Mouse (Mus musculus): Measurements from ENCODE around the gene Mroh7. TPM values are rescaled to one million over a fixed set of nuclear protein-coding genes. Genes with fewer than 3 reads are reported as not detected.
A peak's percentile ranks its signal among the peaks of the same experiment; 100 is the strongest.
"Not testable (repeated sequence)": the region's sequence is repeated elsewhere in the genome, so short reads cannot be mapped to it uniquely, and the experiment has no call there.

The Mroh7 gene
- polyA plus RNA-seq, 1 experiment from 2014 or later: 0.43 TPM

DNA sequence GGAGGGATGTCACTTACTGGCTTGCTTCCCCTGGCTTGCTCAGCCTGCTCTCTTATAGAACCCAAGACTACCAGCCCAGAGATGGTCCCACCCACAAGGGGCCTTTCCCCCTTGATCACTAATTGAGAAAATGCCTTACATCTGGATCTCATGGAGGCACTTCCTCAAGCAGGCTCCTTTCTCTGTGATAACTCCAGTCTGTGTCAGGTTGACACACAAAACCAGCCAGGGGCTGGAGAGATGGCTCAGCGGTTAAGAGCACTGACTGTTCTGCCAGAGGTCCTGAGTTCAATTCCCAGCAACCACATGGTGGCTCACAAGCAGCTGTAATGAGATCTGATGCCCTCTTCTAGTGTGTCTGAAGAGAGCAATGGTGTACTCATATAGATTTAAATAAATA lies 6.2 kb upstream of the Mroh7 start:
- H3K4me1 ChIP-seq: peaks cover 12% of the 10 kb centered on the region; the same call in 1 of the 2 replicates

DNA sequence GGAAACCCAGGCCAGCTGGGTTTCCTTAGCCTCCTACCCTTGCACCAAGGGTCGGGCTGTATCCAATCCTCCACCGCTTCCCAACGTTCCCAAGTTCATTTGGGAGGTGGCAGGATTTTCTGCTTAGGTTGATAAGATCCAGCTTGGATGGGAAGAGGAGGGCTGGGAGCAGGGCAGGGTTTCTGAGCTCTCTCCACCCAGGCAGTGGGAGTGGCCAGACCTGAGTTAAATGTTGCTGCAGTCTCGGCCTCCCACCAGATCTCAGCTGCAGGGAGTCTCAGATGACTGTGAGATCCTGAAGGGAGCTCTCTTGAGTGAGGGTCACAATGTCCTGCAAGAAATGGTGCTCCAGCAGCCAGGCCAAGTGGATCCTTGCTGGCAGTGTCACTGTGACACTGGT lies 2.9 kb upstream of the Mroh7 start, which contains the start of gene Fam151a:
Gene Fam151a, plus strand, starts transcription at position 254 of the 400 bp plus-strand sequence.
- Histone ChIP-seq H3K4me3 (no peak within 1 kb of the TSS), H3K27me3 (ENCODE audit: insufficient read depth, poor library complexity, severe bottlenecking) (no peaks in the 10 kb centered on the region), H3K4me1 (peaks cover 12% of the 10 kb centered on the region; the same call in 1 of the 2 replicates), H3K9me3 (no peaks in the 10 kb centered on the region), H3K27ac (no peak within 1 kb of the TSS), H3K36me3 (no peaks in the 10 kb centered on the region)
- WGBS: 30% methylated on average over 4 of the region's 4 CpGs
- no peak for DNase-seq (ENCODE audit: low spot score)

More for the DNA sequence above, 6.2 kb upstream of the Mroh7 start:
- not testable (repeated sequence) for H3K36me3 ChIP-seq; H3K9me3 ChIP-seq; H3K27me3 ChIP-seq (ENCODE audit: insufficient read depth, poor library complexity, severe bottlenecking); H3K4me3 ChIP-seq; DNase-seq (ENCODE audit: low spot score); H3K27ac ChIP-seq
- 76% methylated on average over 1 of the region's 1 CpGs for WGBS

DNA sequence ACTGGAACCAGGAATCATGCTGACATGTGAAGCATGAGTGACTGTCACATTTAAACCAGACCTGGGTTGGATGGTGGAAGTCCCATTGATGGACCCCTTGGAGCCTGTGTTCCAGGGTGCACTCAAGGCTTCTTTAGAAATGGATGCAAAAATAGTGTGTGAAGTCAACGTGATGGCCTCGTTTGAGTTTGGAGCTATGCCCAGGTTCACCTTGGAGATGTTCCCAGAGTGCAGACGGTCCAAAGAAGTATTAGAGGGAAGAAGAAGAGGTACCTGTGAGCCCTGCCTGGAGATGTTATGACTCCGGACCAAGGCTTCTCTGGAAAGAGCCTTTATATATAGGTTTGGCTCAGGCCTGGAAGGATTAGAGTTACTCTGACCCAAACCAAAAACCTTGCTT lies 10.1 kb downstream of the Mroh7 start:
- DNase-seq (ENCODE audit: low spot score): no peak
- H3K4me3 ChIP-seq: no peak overlapping the region
- peaks cover 19% of the 10 kb centered on the region for H3K27me3 ChIP-seq (ENCODE audit: insufficient read depth, poor library complexity, severe bottlenecking)
- no peaks in the 10 kb centered on the region for H3K9me3 ChIP-seq
- H3K4me1 ChIP-seq: no peaks in the 10 kb centered on the region
- H3K36me3 ChIP-seq: no peaks in the 10 kb centered on the region
- 79% methylated on average over 4 of the region's 4 CpGs for WGBS
- H3K27ac ChIP-seq: no peak overlapping the region

DNA sequence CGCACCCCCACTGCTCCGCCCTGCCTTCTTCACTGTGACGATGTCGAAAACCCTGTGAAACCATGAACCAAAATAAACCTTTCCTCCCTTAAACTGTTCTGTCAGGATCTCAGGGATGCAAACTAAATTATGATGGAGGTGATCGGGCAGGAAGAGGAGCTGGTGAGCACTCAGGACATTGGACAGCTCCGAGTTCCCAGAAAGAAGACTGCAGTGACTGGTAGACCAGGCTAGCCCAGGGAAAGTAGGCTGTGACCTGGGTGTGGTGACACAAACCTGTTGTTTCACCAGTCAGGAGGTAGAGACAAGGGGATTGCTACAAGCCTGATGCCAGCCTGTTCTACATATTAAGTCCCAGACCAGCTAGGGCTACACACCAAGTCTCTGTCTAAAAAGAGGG lies 17.1 kb downstream of the Mroh7 start:
- DNase-seq (ENCODE audit: low spot score): no peak
- Histone ChIP-seq H3K27me3 (ENCODE audit: insufficient read depth, poor library complexity, severe bottlenecking) (peaks cover 37% of the 10 kb centered on the region), H3K4me3 (no peak overlapping the region), H3K36me3 (no peaks in the 10 kb centered on the region), H3K27ac (no peak overlapping the region), H3K4me1 (no peaks in the 10 kb centered on the region), H3K9me3 (no peaks in the 10 kb centered on the region)
- 83% methylated on average over 6 of the region's 6 CpGs for WGBS

DNA sequence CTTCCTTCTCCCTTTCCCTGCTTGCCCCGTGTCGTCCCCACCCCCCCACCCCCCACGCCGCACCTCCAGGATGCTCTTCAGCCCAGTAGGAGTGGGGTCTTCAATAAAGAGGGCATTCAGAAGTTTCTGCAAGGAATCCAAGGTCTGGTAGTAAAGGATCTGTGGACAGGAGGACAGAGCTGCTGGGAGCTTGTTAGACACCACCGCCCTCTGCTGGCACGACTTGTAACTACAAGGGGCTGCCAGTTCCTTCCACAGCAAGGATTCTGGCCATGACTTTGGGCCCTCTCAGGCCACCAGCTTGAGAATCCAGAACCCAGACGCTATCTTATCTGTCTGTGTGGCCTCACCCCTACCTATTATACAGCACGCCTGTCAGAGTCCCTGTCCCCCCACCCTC lies 22.3 kb downstream of the Mroh7 start:
- Histone ChIP-seq H3K27ac (peak overlapping the region; percentile 37; the same call in 1 of the 2 replicates), H3K36me3 (no peaks in the 10 kb centered on the region), H3K27me3 (ENCODE audit: insufficient read depth, poor library complexity, severe bottlenecking) (peaks cover 29% of the 10 kb centered on the region), H3K9me3 (no peaks in the 10 kb centered on the region), H3K4me3 (peak overlapping the region; percentile 36), H3K4me1 (peaks cover 16% of the 10 kb centered on the region)
- 1% methylated on average over 8 of the region's 8 CpGs for WGBS
- peak; percentile 89 for DNase-seq (ENCODE audit: low spot score)

DNA sequence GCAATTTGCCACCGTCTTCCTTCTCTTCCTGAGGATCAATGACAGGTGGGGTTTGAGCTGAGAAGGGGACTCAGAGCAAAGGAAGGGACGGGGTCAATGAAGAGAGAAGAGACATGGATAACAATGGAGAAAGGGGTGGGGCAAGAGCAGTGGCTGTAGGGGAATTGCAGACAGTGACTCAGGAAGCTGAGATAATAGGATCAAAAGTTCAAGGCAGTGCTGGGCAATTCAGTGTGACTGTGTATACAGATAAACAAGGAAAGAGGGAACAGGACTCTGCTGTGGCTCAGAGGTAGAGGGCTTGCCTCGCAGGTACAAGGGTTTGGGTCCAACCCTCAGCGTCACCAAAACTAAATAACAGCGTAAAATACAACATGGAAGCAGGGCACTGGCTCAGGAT lies 22.8 kb downstream of the Mroh7 start:
- peaks cover 33% of the 10 kb centered on the region for H3K27me3 ChIP-seq (ENCODE audit: insufficient read depth, poor library complexity, severe bottlenecking)
- no peaks in the 10 kb centered on the region for H3K9me3 ChIP-seq
- WGBS: 29% methylated on average over 5 of the region's 5 CpGs
- H3K36me3 ChIP-seq: no peaks in the 10 kb centered on the region
- H3K4me3 ChIP-seq: peak overlapping the region; percentile 36
- peaks cover 16% of the 10 kb centered on the region for H3K4me1 ChIP-seq
- DNase-seq (ENCODE audit: low spot score): no peak
- H3K27ac ChIP-seq: peak overlapping the region; percentile 37; the same call in 1 of the 2 replicates

DNA sequence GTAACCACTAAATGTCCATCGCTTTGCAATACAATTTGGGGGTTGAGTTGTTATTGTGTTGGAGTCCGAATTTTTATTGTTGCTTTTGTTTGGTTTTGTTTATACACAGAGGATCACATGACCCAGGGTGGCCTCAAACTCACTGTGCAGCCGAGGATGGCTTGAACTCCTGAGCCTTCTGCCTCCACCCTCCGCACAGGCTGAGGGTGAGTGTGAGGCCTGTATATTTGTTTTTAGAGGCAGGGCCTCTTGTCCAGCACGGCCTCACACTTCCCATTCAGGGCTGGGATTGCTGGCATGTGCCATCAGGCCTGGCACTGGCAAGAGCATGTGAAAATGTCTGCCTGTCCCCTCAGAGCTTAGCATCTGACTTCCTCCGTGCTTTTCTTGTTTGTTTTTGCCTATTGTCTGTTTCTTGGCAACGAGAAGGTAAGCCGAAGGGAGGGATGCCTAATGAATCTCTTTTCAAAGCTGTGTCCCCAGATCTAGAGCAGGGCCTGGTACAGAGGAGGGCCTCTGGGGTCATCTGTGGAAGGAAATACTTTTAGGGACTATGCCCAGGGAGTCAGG lies 25.5 kb downstream of the Mroh7 start:
- H3K27ac ChIP-seq: no peak overlapping the region
- H3K9me3 ChIP-seq: no peaks in the 10 kb centered on the region
- H3K4me3 ChIP-seq: no peak overlapping the region
- H3K27me3 ChIP-seq (ENCODE audit: insufficient read depth, poor library complexity, severe bottlenecking): peaks cover 56% of the 10 kb centered on the region
- H3K4me1 ChIP-seq: peaks cover 21% of the 10 kb centered on the region
- 56% methylated on average over 8 of the region's 8 CpGs for WGBS
- DNase-seq (ENCODE audit: low spot score): no peak
- no peaks in the 10 kb centered on the region for H3K36me3 ChIP-seq

DNA sequence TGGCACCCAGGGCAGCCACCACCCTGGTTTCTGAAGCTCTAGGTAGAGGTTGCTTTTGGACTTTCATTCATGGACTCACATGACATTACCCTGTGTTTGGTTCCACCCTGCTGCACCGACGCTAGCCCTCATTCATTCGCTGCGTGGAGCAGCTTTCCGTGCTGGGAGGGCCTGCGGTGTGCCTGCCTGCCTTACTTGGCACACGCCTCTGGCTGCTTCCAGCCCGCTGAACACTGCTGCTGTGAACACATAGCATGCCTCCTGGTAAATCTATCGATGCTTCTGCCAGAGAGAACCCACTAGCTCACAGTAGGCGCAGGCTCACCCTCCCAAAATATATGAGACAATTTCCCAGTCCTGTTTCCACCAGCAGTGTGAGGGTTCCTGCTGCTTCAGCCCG lies 26.3 kb downstream of the Mroh7 start:
- Histone ChIP-seq H3K27ac (no peak overlapping the region), H3K4me3 (no peak overlapping the region), H3K36me3 (no peaks in the 10 kb centered on the region), H3K9me3 (no peaks in the 10 kb centered on the region), H3K4me1 (peaks cover 26% of the 10 kb centered on the region), H3K27me3 (ENCODE audit: insufficient read depth, poor library complexity, severe bottlenecking) (peaks cover 54% of the 10 kb centered on the region)
- DNase-seq (ENCODE audit: low spot score): no peak
- 70% methylated on average over 11 of the region's 11 CpGs for WGBS

DNA sequence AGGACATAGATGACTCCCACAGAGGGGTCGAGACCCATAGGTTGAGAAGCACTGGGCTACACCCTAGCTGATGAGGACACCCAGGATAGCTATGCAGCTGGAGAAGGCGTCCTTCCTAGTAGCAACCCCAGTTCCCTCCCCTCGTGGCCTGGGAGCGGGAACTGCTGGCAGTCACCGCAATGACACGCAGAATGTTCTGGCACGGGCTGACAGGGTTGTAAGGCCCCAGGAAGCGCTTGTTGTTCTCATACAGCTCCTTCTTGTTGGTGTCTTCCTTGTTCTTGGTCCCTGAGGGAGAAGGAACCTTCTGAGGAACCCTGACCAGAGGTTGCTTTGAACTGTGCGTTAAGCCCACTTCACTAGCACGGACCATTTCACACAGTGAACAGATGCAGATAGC lies 26.8 kb downstream of the Mroh7 start:
- H3K4me3 ChIP-seq: no peak overlapping the region
- peaks cover 52% of the 10 kb centered on the region for H3K27me3 ChIP-seq (ENCODE audit: insufficient read depth, poor library complexity, severe bottlenecking)
- H3K36me3 ChIP-seq: no peaks in the 10 kb centered on the region
- H3K9me3 ChIP-seq: no peaks in the 10 kb centered on the region
- no peak for DNase-seq (ENCODE audit: low spot score)
- WGBS: 74% methylated on average over 10 of the region's 10 CpGs
- H3K27ac ChIP-seq: no peak overlapping the region
- peaks cover 26% of the 10 kb centered on the region for H3K4me1 ChIP-seq

DNA sequence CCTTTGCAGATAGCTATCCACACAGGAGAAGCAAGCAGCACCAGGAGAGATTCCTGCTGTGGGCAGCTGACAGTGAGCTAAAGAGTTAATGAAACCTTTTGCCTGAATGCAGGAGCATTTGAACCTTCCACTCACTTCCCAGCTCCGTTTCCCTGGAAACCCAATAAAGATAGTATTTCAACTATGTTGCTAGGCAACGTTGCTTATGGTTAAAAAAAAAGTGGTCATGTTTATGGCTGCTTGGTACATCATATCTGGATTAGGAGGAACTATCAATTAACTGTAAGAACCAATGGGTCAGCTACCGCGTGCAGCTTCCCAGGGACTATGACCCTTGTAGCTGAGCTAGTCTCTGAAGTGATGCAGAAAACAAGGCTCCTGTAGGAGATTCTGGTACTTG lies 29.9 kb downstream of the Mroh7 start:
- no peak for DNase-seq (ENCODE audit: low spot score)
- no peak overlapping the region for H3K4me3 ChIP-seq
- 59% methylated on average over 4 of the region's 4 CpGs for WGBS
- H3K27me3 ChIP-seq (ENCODE audit: insufficient read depth, poor library complexity, severe bottlenecking): peaks cover 40% of the 10 kb centered on the region
- no peaks in the 10 kb centered on the region for H3K9me3 ChIP-seq
- H3K36me3 ChIP-seq: no peaks in the 10 kb centered on the region
- peaks cover 17% of the 10 kb centered on the region; the same call in 1 of the 2 replicates for H3K4me1 ChIP-seq
- H3K27ac ChIP-seq: no peak overlapping the region

DNA sequence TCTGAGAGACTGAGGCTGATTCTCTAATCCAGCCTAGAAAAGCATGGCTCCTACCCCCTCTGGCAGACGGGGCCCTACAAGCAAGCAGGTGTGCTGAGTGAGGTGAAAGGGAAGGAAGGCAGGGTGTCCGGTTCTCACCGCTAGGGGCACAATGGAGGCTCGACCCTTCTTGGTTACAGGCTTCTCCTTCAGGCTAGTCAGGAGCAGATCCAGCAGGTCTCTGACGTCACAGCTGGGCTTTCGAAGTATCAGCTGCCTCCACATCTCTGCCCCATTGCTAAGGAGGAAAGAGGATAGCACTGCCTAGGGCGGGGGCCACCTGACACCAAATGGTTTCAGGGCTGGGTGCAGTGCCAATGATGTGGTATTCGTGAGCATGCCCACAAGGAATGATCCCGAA lies 30.7 kb downstream of the Mroh7 start:
- WGBS: 21% methylated on average over 9 of the region's 9 CpGs
- Histone ChIP-seq H3K27ac (no peak overlapping the region), H3K4me1 (peaks cover 17% of the 10 kb centered on the region; the same call in 1 of the 2 replicates), H3K4me3 (peak overlapping the region; percentile 3; the same call in 1 of the 2 replicates), H3K27me3 (ENCODE audit: insufficient read depth, poor library complexity, severe bottlenecking) (peaks cover 45% of the 10 kb centered on the region), H3K36me3 (no peaks in the 10 kb centered on the region), H3K9me3 (no peaks in the 10 kb centered on the region)
- no peak for DNase-seq (ENCODE audit: low spot score)

DNA sequence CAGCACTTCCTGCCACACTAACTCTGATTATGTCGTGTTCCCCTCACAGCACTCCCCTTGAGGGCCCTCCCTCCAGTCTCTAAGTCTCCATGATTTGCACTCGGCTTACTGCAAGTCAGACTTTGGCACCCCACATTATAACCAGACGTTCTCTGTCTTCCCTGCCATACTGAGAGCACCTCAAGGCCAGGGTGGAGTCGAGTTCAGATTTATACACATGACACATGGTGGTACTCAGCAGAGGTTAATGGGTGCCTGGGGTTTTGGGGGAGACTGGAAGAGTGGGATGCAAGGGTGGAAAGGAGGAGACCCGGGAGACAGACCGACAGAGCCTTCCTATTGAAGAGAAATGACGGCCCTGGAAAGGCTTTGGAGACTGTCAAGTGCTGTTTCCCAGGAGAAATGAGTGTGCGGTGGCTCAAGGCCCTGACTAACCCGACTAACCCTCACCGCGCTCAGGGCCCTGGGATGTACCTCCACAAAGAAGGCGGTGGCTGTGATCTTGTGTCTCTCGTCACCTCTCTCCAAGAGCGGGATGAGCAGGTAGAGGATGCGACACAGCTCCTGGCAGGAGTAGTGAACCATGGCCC lies 36.8 kb downstream of the Mroh7 start:
- no peak for DNase-seq (ENCODE audit: low spot score)
- Histone ChIP-seq H3K9me3 (no peaks in the 10 kb centered on the region), H3K4me3 (no peak overlapping the region), H3K4me1 (peaks cover 3% of the 10 kb centered on the region), H3K27ac (no peak overlapping the region), H3K36me3 (no peaks in the 10 kb centered on the region), H3K27me3 (ENCODE audit: insufficient read depth, poor library complexity, severe bottlenecking) (peaks cover 26% of the 10 kb centered on the region)
- 78% methylated on average over 15 of the region's 15 CpGs for WGBS

DNA sequence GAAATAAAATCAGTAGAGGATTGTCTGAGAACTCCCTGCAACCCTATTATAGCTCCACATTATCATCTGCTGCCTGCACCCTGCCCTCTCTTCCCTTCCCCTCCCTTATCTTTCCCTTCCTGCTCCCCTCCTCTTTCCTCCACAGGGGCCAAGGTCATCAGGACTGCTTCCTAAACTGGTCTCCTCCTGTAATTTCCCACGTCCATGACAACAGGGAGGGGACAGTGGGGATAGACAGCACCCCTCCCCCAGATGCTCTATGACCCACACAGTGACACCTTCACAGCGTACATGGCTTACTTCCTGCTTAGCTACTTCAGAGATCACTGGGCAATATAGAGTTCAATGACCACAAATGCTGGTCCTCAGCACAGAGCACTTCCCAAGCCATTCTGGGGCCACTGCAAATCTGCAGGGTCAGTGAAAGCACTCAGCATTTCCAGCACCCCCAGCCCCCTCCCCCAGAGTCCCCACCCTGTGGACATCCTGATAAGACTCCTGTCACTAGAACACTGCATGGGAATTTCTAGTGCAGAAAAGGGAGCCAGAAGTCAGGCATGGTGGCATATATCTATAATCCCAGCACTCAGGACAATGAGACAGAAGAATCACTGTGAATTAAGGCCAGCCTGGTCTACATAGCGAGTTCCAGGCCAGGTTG lies 42.0 kb downstream of the Mroh7 start:
- peak overlapping the region; percentile 30; the same call in 1 of the 2 replicates for H3K27ac ChIP-seq
- H3K4me3 ChIP-seq: no peak overlapping the region
- 30% methylated on average over 3 of the region's 3 CpGs for WGBS
- peaks cover 11% of the 10 kb centered on the region for H3K27me3 ChIP-seq (ENCODE audit: insufficient read depth, poor library complexity, severe bottlenecking)
- no peaks in the 10 kb centered on the region for H3K36me3 ChIP-seq
- H3K9me3 ChIP-seq: no peaks in the 10 kb centered on the region
- DNase-seq (ENCODE audit: low spot score): no peak
- peaks cover 11% of the 10 kb centered on the region for H3K4me1 ChIP-seq

All from heart, embryonic 10.5 days (tissue).